Mouse (Mus musculus): ENCODE measurements around the gene Tbc1d8b.

DNA sequence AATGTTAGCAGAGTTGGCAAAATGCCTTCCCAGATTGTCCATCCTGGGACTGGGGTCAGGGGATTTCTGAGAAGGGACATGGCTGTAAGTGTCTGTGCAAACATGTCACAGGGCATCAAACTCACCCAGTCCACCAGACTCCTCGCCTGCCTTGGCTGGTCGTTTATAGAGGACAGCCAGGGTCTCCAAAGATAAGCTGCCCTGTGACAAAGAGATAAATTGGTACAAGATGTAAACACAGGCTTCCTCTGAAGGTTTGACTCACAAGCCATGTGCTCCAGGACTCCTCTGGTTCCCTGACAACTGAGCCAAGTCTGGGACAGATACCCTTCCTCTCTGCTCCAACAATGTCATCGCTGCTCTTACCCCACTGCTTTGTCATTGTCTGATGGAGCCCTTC is 96.2 kb downstream of the Tbc1d8b start:
- peak; percentile 54 for TF ChIP-seq EP300 (IDR thresholded peaks at IDR 0.05; ENCODE audit: low read depth)
- no peak for TF ChIP-seq CTCF (IDR thresholded peaks at IDR 0.05; ENCODE audit: low read depth)
